17 mouse cellular contexts compared by ENCODE assay signal in genomic region chr15:89496841-89497240, GRCm38 (mm10). TPM values are rescaled to one million over a fixed set of nuclear protein-coding genes. Genes with fewer than 3 reads are reported as not detected.
DNase-seq lines count a peak whose midpoint lies in the region; ATAC-seq and TF ChIP-seq lines count a peak whose summit lies in the region.
"Had no signal": no experiment of that assay in that cellular context is flagged by ENCODE, and none has a peak within 500 bp of the region (broad histone marks: within the 10 kb centered on the region; RNA-seq: fewer than 3 reads in every experiment).

No protein-coding gene starts in this region.

- H3K4me1 ChIP-seq in heart, embryonic 11.5 days (ENCODE audit: control insufficient read depth, insufficient read depth, low read length) = peaks cover 11% of the 10 kb centered on the region
- peaks cover 31% of the 10 kb centered on the region for H3K4me1 ChIP-seq in kidney, embryonic 15.5 days
- no peaks in the 10 kb centered on the region for H3K4me1 ChIP-seq in lung, postnatal 0 days (ENCODE audit: insufficient read depth, low read depth, low read length)
- H3K4me1 ChIP-seq in heart, embryonic 15.5 days (replicated peaks) = peaks cover 28% of the 10 kb centered on the region

- peak overlapping the region; percentile 43; the same call in 1 of the 2 replicates for H3K27ac ChIP-seq in heart, embryonic 11.5 days (ENCODE audit: low read depth, low read length)
- H3K27ac ChIP-seq in kidney, embryonic 15.5 days = peak overlapping the region; percentile 18
- H3K27ac ChIP-seq in lung, postnatal 0 days (ENCODE audit: low read length) = peak overlapping the region; percentile 72
- peak overlapping the region; percentile 69 for H3K27ac ChIP-seq in heart, embryonic 15.5 days
- H3K27ac ChIP-seq: hindbrain, embryonic 12.5 days; limb, embryonic 15.5 days had no signal

- DNase-seq in heart, postnatal 14 days = no peak
- no peak for DNase-seq in kidney, postnatal 36 days
- no peak for DNase-seq in lung, postnatal 0 days (ENCODE audit: low spot score)
- DNase-seq in lung, postnatal 36 days = no peak
- no peak for DNase-seq in cerebellum, postnatal 36 days
- DNase-seq: adrenal gland, adult 8-10 months; B cell, adult 2 months; cerebellum, adult 9-11 months; right cerebral cortex, postnatal 14 days had no signal

- no peak overlapping the region for H3K9ac ChIP-seq in heart, embryonic 11.5 days (ENCODE audit: low read depth, low read length)
- no peak overlapping the region for H3K9ac ChIP-seq in kidney, embryonic 15.5 days
- H3K9ac ChIP-seq in lung, postnatal 0 days (replicated peaks; ENCODE audit: low read depth) = no peak overlapping the region
- no peak overlapping the region for H3K9ac ChIP-seq in heart, embryonic 15.5 days
- H3K9ac ChIP-seq: limb, embryonic 15.5 days had no signal

- 59% methylated on average over 2 of the region's 2 CpGs for WGBS in heart, embryonic 11.5 days (ENCODE audit: insufficient replicate concordance)
- 37% methylated on average over 2 of the region's 2 CpGs for WGBS in kidney, embryonic 15.5 days
- WGBS in lung, postnatal 0 days = 31% methylated on average over 2 of the region's 2 CpGs
- WGBS in heart, embryonic 15.5 days = 44% methylated on average over 2 of the region's 2 CpGs

- no peak for TF ChIP-seq EP300 in lung, postnatal 0 days (IDR thresholded peaks at IDR 0.05)

- H3K36me3 ChIP-seq in heart, embryonic 11.5 days (ENCODE audit: control insufficient read depth, insufficient read depth, low read length) = no peaks in the 10 kb centered on the region
- no peaks in the 10 kb centered on the region for H3K36me3 ChIP-seq in kidney, embryonic 15.5 days
- no peaks in the 10 kb centered on the region for H3K36me3 ChIP-seq in lung, postnatal 0 days (ENCODE audit: insufficient read depth, low read length)
- H3K36me3 ChIP-seq in heart, embryonic 15.5 days = no peaks in the 10 kb centered on the region
- H3K36me3 ChIP-seq: hindbrain, embryonic 12.5 days; limb, embryonic 15.5 days had no signal

- H3K9me3 ChIP-seq in heart, embryonic 11.5 days (replicated peaks; ENCODE audit: control insufficient read depth, low read length) = no peaks in the 10 kb centered on the region
- H3K9me3 ChIP-seq in kidney, embryonic 15.5 days (replicated peaks) = no peaks in the 10 kb centered on the region
- no peaks in the 10 kb centered on the region for H3K9me3 ChIP-seq in lung, postnatal 0 days (ENCODE audit: low read length)
- H3K9me3 ChIP-seq in heart, embryonic 15.5 days (replicated peaks) = no peaks in the 10 kb centered on the region
- H3K9me3 ChIP-seq: hindbrain, embryonic 12.5 days; limb, embryonic 15.5 days had no signal

- H3K27me3 ChIP-seq in heart, embryonic 11.5 days (ENCODE audit: control insufficient read depth, insufficient read depth, low read length) = peaks cover 37% of the 10 kb centered on the region
- H3K27me3 ChIP-seq in kidney, embryonic 15.5 days = peaks cover 43% of the 10 kb centered on the region
- peaks cover 8% of the 10 kb centered on the region; the same call in 1 of the 2 replicates for H3K27me3 ChIP-seq in lung, postnatal 0 days (replicated peaks; ENCODE audit: insufficient read depth, low read length)
- peaks cover 44% of the 10 kb centered on the region for H3K27me3 ChIP-seq in heart, embryonic 15.5 days

- no peak for TF ChIP-seq CTCF in lung, postnatal 0 days (IDR thresholded peaks at IDR 0.05)

- intact Hi-C loops in heart, postnatal 14 days (cut with DNase I) = loop anchor here (2.0 kb wide), 1 partner anchor 14 kb away; no protein-coding TSS in a partner anchor

- H3K4me2 ChIP-seq in heart, embryonic 11.5 days = no peak overlapping the region
- no peak overlapping the region for H3K4me2 ChIP-seq in kidney, embryonic 15.5 days
- H3K4me2 ChIP-seq in lung, postnatal 0 days (replicated peaks; ENCODE audit: low read depth, low read length) = no peak overlapping the region
- no peak overlapping the region for H3K4me2 ChIP-seq in heart, embryonic 15.5 days
- H3K4me2 ChIP-seq: hindbrain, embryonic 12.5 days; limb, embryonic 15.5 days had no signal

- no peak overlapping the region for H3K4me3 ChIP-seq in heart, embryonic 11.5 days (ENCODE audit: low read depth, low read length)
- no peak overlapping the region for H3K4me3 ChIP-seq in kidney, embryonic 15.5 days (replicated peaks)
- H3K4me3 ChIP-seq in lung, postnatal 0 days (ENCODE audit: low read depth, low read length) = no peak overlapping the region
- no peak overlapping the region for H3K4me3 ChIP-seq in heart, embryonic 15.5 days
- H3K4me3 ChIP-seq: erythroblast, embryonic 14.5 days; hindbrain, embryonic 12.5 days; limb, embryonic 15.5 days; myocyte had no signal

- no peak for ATAC-seq in heart, embryonic 11.5 days (replicated peaks; ENCODE audit: insufficient number of reproducible peaks, low FRiP score, low TSS enrichment)
- ATAC-seq in kidney, embryonic 15.5 days (replicated peaks; ENCODE audit: low FRiP score) = no peak
- no peak for ATAC-seq in lung, postnatal 0 days
- ATAC-seq in heart, embryonic 15.5 days (replicated peaks; ENCODE audit: insufficient number of reproducible peaks, insufficient read depth, low FRiP score, low read depth) = no peak
- ATAC-seq: forebrain, embryonic 16.5 days had no signal

RNA-seq across cellular contexts. Expression of gene Shank3, which starts 2.6 kb away (rescaled TPM):
- polyA plus RNA-seq in heart, embryonic 11.5 days (2014; fragmentation: Nextera tagmentation; extraction: Ambion mirVana) = 2.1 and 2.7 TPM in 2 replicates
- 10 to 100 TPM; 78.7 to 83.9 TPM for total RNA-seq in heart, postnatal 14 days (2021)
- 1.8 and 2.2 TPM in 2 replicates for polyA plus RNA-seq in kidney, embryonic 15.5 days (2015; fragmentation: Nextera tagmentation; extraction: Ambion mirVana)
- 1.8 and 2.2 TPM in 2 replicates for polyA plus RNA-seq in lung, postnatal 0 days (2015; fragmentation: Nextera tagmentation; extraction: Ambion mirVana)
- polyA plus RNA-seq in heart, embryonic 15.5 days (2015; fragmentation: Nextera tagmentation; extraction: Ambion mirVana) = 1.4 and 2.1 TPM in 2 replicates

RNA-seq across cellular contexts. Expression of gene Arsa, which starts 19.6 kb away (rescaled TPM):
- 9.4 TPM in 2 replicates for polyA plus RNA-seq in heart, embryonic 11.5 days (2014; fragmentation: Nextera tagmentation; extraction: Ambion mirVana)
- 10 to 100 TPM; 13.7 to 15.5 TPM for total RNA-seq in heart, postnatal 14 days (2021)
- 14.4 and 18.7 TPM in 2 replicates for polyA plus RNA-seq in kidney, embryonic 15.5 days (2015; fragmentation: Nextera tagmentation; extraction: Ambion mirVana)
- 22.4 and 23.3 TPM in 2 replicates for polyA plus RNA-seq in lung, postnatal 0 days (2015; fragmentation: Nextera tagmentation; extraction: Ambion mirVana)
- 16.3 and 19.9 TPM in 2 replicates for polyA plus RNA-seq in heart, embryonic 15.5 days (2015; fragmentation: Nextera tagmentation; extraction: Ambion mirVana)

RNA-seq across cellular contexts. Expression of gene Mapk8ip2, which starts 43.1 kb away (rescaled TPM):
- 0.19 and 0.68 TPM in 2 replicates for polyA plus RNA-seq in heart, embryonic 11.5 days (2014; fragmentation: Nextera tagmentation; extraction: Ambion mirVana)
- under 1 TPM; 0.05 to 0.31 TPM for total RNA-seq in heart, postnatal 14 days (2021)
- polyA plus RNA-seq in kidney, embryonic 15.5 days (2015; fragmentation: Nextera tagmentation; extraction: Ambion mirVana) = 0.77 and 1.7 TPM in 2 replicates
- polyA plus RNA-seq in lung, postnatal 0 days (2015; fragmentation: Nextera tagmentation; extraction: Ambion mirVana) = 0.06 and 0.14 TPM in 2 replicates
- polyA plus RNA-seq in heart, embryonic 15.5 days (2015; fragmentation: Nextera tagmentation; extraction: Ambion mirVana) = 0.16 and 1.3 TPM in 2 replicates
- polyA plus RNA-seq: erythroblast, embryonic 14.5 days had no signal

Comparison
In these comparisons a context has a peak if more than half of its experiments do, and no peak if none do; other contexts are left out.
1. H3K27ac ChIP-seq: peak in every context shown above with its lines; median percentile 72 in lung, postnatal 0 days; 69 in heart, embryonic 15.5 days; 43 in heart, embryonic 11.5 days; 18 in kidney, embryonic 15.5 days.